Comparison of ENCODE assay signal across 12 mouse cellular contexts in genomic region chr17:31842930-31843822, GRCm38 (mm10). TPM values are rescaled to one million over a fixed set of nuclear protein-coding genes. Genes with fewer than 3 reads are reported as not detected.
A peak's percentile ranks its signal among the peaks of the same experiment; 100 is the strongest.
DNase-seq lines count a peak whose midpoint lies in the region; ATAC-seq lines count a peak whose summit lies in the region.
"Had no signal": no experiment of that assay in that cellular context is flagged by ENCODE, and none has a peak within 500 bp of the region (broad histone marks: within the 10 kb centered on the region; RNA-seq: fewer than 3 reads in every experiment).

No protein-coding gene starts in this region.

- peaks cover 49% of the 10 kb centered on the region for H3K36me3 ChIP-seq in heart, embryonic 13.5 days
- H3K36me3 ChIP-seq in lung, embryonic 16.5 days (ENCODE audit: control insufficient read depth, insufficient read depth, low read length) = peaks cover 36% of the 10 kb centered on the region
- peaks cover 44% of the 10 kb centered on the region for H3K36me3 ChIP-seq in embryonic facial prominence, embryonic 14.5 days (ENCODE audit: control insufficient read depth, insufficient read depth, low read length)
- H3K36me3 ChIP-seq in splenic B cell, adult 2 months (ENCODE audit: control insufficient read depth, insufficient read depth, low read length, poor library complexity, severe bottlenecking) = peaks cover 9% of the 10 kb centered on the region
- H3K36me3 ChIP-seq in midbrain, embryonic 10.5 days = peaks cover 50% of the 10 kb centered on the region
- H3K36me3 ChIP-seq in hindbrain, embryonic 13.5 days = peaks cover 47% of the 10 kb centered on the region

- no peak for DNase-seq in heart, postnatal 36 days
- no peak for DNase-seq in lung, postnatal 25 days (ENCODE audit: low spot score)
- DNase-seq in embryonic facial prominence, embryonic 14.5 days (ENCODE audit: low spot score) = no peak
- peak; percentile 38 for DNase-seq in splenic B cell, adult 2 months (ENCODE audit: low read depth, low spot score)
- no peak for DNase-seq in midbrain, embryonic 10.5 days (ENCODE audit: low spot score)
- DNase-seq: cerebellum, adult 9-11 months; kidney, adult 8-10 months had no signal

- no peaks in the 10 kb centered on the region for H3K27me3 ChIP-seq in heart, embryonic 13.5 days (replicated peaks)
- no peaks in the 10 kb centered on the region for H3K27me3 ChIP-seq in lung, embryonic 16.5 days (ENCODE audit: control insufficient read depth, insufficient read depth, low read depth, low read length)
- H3K27me3 ChIP-seq in embryonic facial prominence, embryonic 14.5 days (replicated peaks; ENCODE audit: control insufficient read depth, insufficient read depth, low read length) = no peaks in the 10 kb centered on the region
- no peaks in the 10 kb centered on the region for H3K27me3 ChIP-seq in splenic B cell, adult 2 months (ENCODE audit: control insufficient read depth, insufficient read depth, low read length, poor library complexity, severe bottlenecking)
- H3K27me3 ChIP-seq in midbrain, embryonic 10.5 days (ENCODE audit: low read depth, poor library complexity, severe bottlenecking) = no peaks in the 10 kb centered on the region
- no peaks in the 10 kb centered on the region for H3K27me3 ChIP-seq in hindbrain, embryonic 13.5 days

- H3K9ac ChIP-seq in heart, embryonic 13.5 days = no peak overlapping the region
- peak overlapping the region; percentile 4; the same call in 1 of the 2 replicates for H3K9ac ChIP-seq in lung, embryonic 16.5 days (ENCODE audit: low read length)
- H3K9ac ChIP-seq in embryonic facial prominence, embryonic 14.5 days (ENCODE audit: low read depth, low read length) = no peak overlapping the region
- H3K9ac ChIP-seq in hindbrain, embryonic 13.5 days = no peak overlapping the region

- WGBS in heart, embryonic 13.5 days = 78% methylated on average over 12 of the region's 12 CpGs
- 74% methylated on average over 12 of the region's 12 CpGs for WGBS in lung, embryonic 16.5 days
- 82% methylated on average over 12 of the region's 12 CpGs for WGBS in embryonic facial prominence, embryonic 14.5 days
- WGBS in midbrain, embryonic 10.5 days = 90% methylated on average over 12 of the region's 12 CpGs
- 91% methylated on average over 12 of the region's 12 CpGs for WGBS in hindbrain, embryonic 13.5 days

- peaks cover 38% of the 10 kb centered on the region for H3K4me1 ChIP-seq in heart, embryonic 13.5 days
- H3K4me1 ChIP-seq in lung, embryonic 16.5 days (replicated peaks; ENCODE audit: control insufficient read depth, insufficient read depth, low read length) = peaks cover 40% of the 10 kb centered on the region
- peaks cover 18% of the 10 kb centered on the region for H3K4me1 ChIP-seq in embryonic facial prominence, embryonic 14.5 days (ENCODE audit: control insufficient read depth, insufficient read depth, low read length)
- H3K4me1 ChIP-seq in midbrain, embryonic 10.5 days = peaks cover under 1% of the 10 kb centered on the region; the same call in 1 of the 2 replicates
- H3K4me1 ChIP-seq in hindbrain, embryonic 13.5 days (replicated peaks) = peaks cover 11% of the 10 kb centered on the region

- no peak for ATAC-seq in heart, embryonic 13.5 days (ENCODE audit: extremely low read depth, insufficient number of reproducible peaks, low FRiP score, low TSS enrichment)
- peak; percentile 0; the same call in 1 of the 2 replicates for ATAC-seq in lung, embryonic 16.5 days (ENCODE audit: low read depth)
- ATAC-seq in embryonic facial prominence, embryonic 14.5 days (ENCODE audit: low read depth) = no peak
- ATAC-seq in hindbrain, embryonic 13.5 days (ENCODE audit: low FRiP score) = no peak

- H3K9me3 ChIP-seq in heart, embryonic 13.5 days = no peaks in the 10 kb centered on the region
- no peaks in the 10 kb centered on the region for H3K9me3 ChIP-seq in lung, embryonic 16.5 days (ENCODE audit: control insufficient read depth, low read length)
- H3K9me3 ChIP-seq in embryonic facial prominence, embryonic 14.5 days (ENCODE audit: control insufficient read depth, low read length) = no peaks in the 10 kb centered on the region
- H3K9me3 ChIP-seq in midbrain, embryonic 10.5 days (replicated peaks) = no peaks in the 10 kb centered on the region
- H3K9me3 ChIP-seq in hindbrain, embryonic 13.5 days = no peaks in the 10 kb centered on the region
- H3K9me3 ChIP-seq: hindbrain, embryonic 10.5 days had no signal

- intact Hi-C loops in heart, postnatal 36 days (cut with DNase I) = no loop called here

- no peak overlapping the region for H3K4me2 ChIP-seq in heart, embryonic 13.5 days
- H3K4me2 ChIP-seq in lung, embryonic 16.5 days (ENCODE audit: low read depth, low read length) = no peak overlapping the region
- no peak overlapping the region for H3K4me2 ChIP-seq in embryonic facial prominence, embryonic 14.5 days (ENCODE audit: low read depth, low read length)
- H3K4me2 ChIP-seq in hindbrain, embryonic 13.5 days = no peak overlapping the region

- no peak overlapping the region for H3K4me3 ChIP-seq in heart, embryonic 13.5 days
- H3K4me3 ChIP-seq in lung, embryonic 16.5 days (ENCODE audit: low read length) = no peak overlapping the region
- H3K4me3 ChIP-seq in embryonic facial prominence, embryonic 14.5 days (ENCODE audit: low read depth, low read length) = no peak overlapping the region
- H3K4me3 ChIP-seq in midbrain, embryonic 10.5 days = no peak overlapping the region
- H3K4me3 ChIP-seq in hindbrain, embryonic 13.5 days = no peak overlapping the region
- H3K4me3 ChIP-seq: erythroblast, embryonic 14.5 days; hindbrain, embryonic 10.5 days had no signal

- H3K27ac ChIP-seq in heart, embryonic 13.5 days (replicated peaks) = peak overlapping the region; percentile 30
- H3K27ac ChIP-seq in lung, embryonic 16.5 days (ENCODE audit: low read length) = peak overlapping the region; percentile 98
- H3K27ac ChIP-seq in embryonic facial prominence, embryonic 14.5 days (replicated peaks; ENCODE audit: low read depth, low read length) = peak overlapping the region; percentile 58
- H3K27ac ChIP-seq in midbrain, embryonic 10.5 days (replicated peaks) = no peak overlapping the region
- H3K27ac ChIP-seq in hindbrain, embryonic 13.5 days = no peak overlapping the region
- H3K27ac ChIP-seq: hindbrain, embryonic 10.5 days had no signal

RNA-seq across cellular contexts. Expression of gene Sik1, which starts 12.4 kb away (rescaled TPM):
- polyA plus RNA-seq in heart, embryonic 13.5 days (2015; fragmentation: Nextera tagmentation; extraction: Ambion mirVana) = 17.2 and 17.6 TPM in 2 replicates
- 10 to 100 TPM; 24.0 to 68.3 TPM for total RNA-seq in heart, postnatal 36 days (2021)
- polyA plus RNA-seq in lung, embryonic 16.5 days (2015; fragmentation: Nextera tagmentation; extraction: Ambion mirVana) = 32.7 and 33.0 TPM in 2 replicates
- 25.1 and 27.8 TPM in 2 replicates for polyA plus RNA-seq in embryonic facial prominence, embryonic 14.5 days (2014; fragmentation: Nextera tagmentation; extraction: Ambion mirVana)
- polyA plus RNA-seq in midbrain, embryonic 10.5 days (2016; fragmentation: Nextera tagmentation; extraction: Ambion mirVana) = 9.2 TPM in 2 replicates
- polyA plus RNA-seq in hindbrain, embryonic 13.5 days (2015; fragmentation: Nextera tagmentation; extraction: Ambion mirVana) = 20.1 and 23.4 TPM in 2 replicates

Comparison
In these comparisons a context has a peak if more than half of its experiments do, and no peak if none do; other contexts are left out.
1. H3K27ac ChIP-seq: peak in heart, embryonic 13.5 days (single experiment), lung, embryonic 16.5 days (single experiment) and embryonic facial prominence, embryonic 14.5 days (single experiment); none in midbrain, embryonic 10.5 days (single experiment) and hindbrain, embryonic 13.5 days (single experiment).